Mouse (Mus musculus): ENCODE data around the gene Slc39a11.

The Slc39a11 gene

GRCm38 (mm10) chr11:113649353-113650210 is at the start of gene Slc39a11:
Gene Slc39a11, minus strand, starts transcription at chr11:113650079.
- peak; percentile 67 for DNase-seq (ENCODE audit: low spot score)

- DNase-seq (ENCODE audit: low spot score), result no peak
Observed at GRCm38 (mm10) chr11:113699643-113700042, 49.8 kb upstream of the Slc39a11 start.

GRCm38 (mm10) chr11:113698013-113698545 is 48.2 kb upstream of the Slc39a11 start:
- DNase-seq (ENCODE audit: low spot score), result no peak

- DNase-seq (ENCODE audit: low spot score), result no peak
Observed at GRCm38 (mm10) chr11:113697571-113697970, 47.7 kb upstream of the Slc39a11 start.

DNA sequence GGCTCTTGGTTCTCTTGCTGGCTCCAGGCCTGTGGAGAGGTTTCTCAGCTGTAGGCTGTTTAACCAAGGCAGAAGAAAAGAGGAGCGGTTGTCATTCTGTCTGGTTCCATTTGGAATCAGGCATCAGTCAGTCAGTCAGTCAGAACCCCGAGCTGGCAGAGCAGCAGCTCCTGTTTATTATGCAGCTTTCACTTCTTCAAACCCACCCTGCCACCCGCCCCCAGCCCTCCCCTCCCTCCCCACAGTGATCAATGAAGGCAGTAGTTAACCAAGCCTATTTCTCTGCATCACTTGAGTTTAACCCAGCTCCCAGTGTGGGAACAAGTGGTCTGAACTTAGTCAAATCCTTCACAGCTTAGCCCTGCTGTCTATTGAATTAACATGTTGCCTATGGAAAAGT is 42.0 kb upstream of the Slc39a11 start:
- DNase-seq (ENCODE audit: low spot score), result no peak

DNA sequence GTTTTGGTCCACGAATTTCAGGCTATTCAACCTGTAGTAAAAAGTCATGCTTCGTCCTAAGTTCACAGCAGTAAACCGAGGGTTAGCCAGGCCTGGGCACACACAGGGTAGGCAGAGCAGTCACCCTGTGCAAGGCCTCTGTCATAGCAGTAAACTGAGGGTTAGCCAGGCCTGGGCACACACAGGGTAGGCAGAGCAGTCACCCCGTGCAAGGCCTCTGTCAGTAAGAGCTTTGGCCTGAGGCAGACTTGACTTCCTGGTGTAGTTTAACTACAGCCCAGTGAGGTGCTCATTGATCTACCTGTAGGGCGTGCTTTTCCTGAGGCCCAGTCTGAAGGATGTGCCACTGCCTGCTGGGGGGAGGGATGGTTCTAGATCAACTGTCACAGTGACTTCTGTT is 41.4 kb upstream of the Slc39a11 start:
- no peak for DNase-seq (ENCODE audit: low spot score)

GRCm38 (mm10) chr11:113690506-113690905 is 40.6 kb upstream of the Slc39a11 start:
- DNase-seq (ENCODE audit: low spot score), result no peak

DNA sequence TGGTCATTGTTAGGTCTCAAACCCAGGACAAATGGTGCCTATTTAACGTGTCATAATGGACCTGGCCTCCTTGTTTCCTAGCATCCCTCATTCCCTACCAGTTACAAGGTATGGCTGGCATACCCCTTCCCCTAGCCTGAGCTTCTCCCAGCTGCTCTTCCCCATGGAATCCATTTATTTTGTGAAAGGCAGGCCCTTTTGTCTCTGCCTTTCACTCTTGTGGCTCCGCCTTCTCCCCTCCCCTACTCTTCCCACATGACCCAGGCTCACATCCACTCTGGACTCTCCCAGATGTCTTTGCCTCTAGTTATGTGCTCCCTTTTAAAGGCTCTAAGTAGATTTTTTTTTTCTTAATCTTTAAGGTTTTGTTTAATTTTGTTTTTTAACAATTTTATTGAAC is 37.2 kb upstream of the Slc39a11 start:
- DNase-seq (ENCODE audit: low spot score), result no peak

GRCm38 (mm10) chr11:113684707-113685426 is 35.0 kb upstream of the Slc39a11 start:
- no peak for DNase-seq (ENCODE audit: low spot score)

GRCm38 (mm10) chr11:113683957-113684706 is 34.3 kb upstream of the Slc39a11 start, which contains the start of the genes Fam104a and D11Wsu47e:
Gene Fam104a, minus strand, starts transcription at chr11:113684155.
Gene D11Wsu47e, plus strand, starts transcription at chr11:113684412.
- DNase-seq (ENCODE audit: low spot score), result peak; percentile 95

GRCm38 (mm10) chr11:113683627-113683956 is 33.7 kb upstream of the Slc39a11 start:
- DNase-seq (ENCODE audit: low spot score), result no peak

GRCm38 (mm10) chr11:113682897-113683626 is 33.2 kb upstream of the Slc39a11 start:
- peak; percentile 43 for DNase-seq (ENCODE audit: low spot score)

DNA sequence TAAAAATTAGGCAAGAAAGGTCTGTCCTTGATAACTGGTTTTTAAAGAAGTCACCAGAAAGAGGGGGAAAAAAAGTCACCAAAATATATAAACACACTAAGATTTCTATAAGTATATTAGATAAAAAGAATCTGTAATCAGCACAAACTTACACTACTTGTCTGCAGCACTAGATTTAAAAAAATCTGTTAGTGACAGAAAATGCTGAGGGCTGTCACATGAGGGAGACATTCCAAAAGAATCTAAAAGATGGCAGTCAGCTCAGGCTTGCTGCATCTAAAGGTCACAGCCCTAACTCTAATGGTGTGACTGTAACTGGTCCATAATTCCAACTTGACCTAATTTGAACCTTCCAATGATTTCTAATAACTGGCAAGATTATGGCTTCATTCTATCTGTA is 32.1 kb upstream of the Slc39a11 start:
- no peak for DNase-seq (ENCODE audit: low spot score)

DNA sequence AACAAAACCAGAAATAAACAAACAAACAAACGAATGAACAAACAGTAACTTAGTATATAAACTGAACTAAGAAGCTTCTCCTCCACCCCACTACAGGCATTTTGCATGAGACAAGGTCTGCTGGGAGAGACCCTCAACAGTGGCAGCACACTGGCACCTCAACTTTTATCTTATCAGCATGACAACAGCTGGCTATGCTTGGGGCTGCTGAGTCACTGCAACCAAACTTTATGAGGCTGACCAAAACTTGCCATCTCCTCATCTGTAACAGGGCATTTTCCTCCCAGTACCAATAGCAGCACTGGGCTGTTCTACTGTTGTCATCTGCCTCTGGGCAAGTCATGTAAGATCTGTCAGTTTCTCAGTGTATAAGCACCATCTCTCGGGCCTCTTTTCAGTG is 31.1 kb upstream of the Slc39a11 start:
- DNase-seq (ENCODE audit: low spot score), result no peak

- DNase-seq (ENCODE audit: low spot score), result peak; percentile 29
Observed at GRCm38 (mm10) chr11:113678373-113678772, 28.5 kb upstream of the Slc39a11 start.

DNA sequence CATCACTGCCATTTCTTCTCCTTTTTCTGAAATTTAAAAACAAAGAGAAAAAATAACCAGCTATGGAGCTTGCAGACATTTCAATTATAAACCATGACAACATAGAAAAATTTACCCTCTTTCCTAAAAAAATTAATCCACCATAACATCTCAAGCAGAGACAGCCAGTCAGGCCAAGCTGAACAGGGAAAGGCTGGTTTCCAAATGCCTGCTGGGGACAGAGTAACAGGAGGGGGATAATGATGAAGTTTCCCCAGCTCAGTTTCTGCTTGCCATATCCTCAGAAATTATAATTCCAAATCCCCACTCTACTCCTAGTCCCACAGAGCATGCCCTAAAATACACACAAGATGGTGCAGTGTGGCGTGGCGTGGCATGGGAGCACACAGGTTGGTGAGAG is 27.5 kb upstream of the Slc39a11 start:
- no peak for DNase-seq (ENCODE audit: low spot score)

GRCm38 (mm10) chr11:113676847-113677246 is 27.0 kb upstream of the Slc39a11 start:
- DNase-seq (ENCODE audit: low spot score), result no peak

DNA sequence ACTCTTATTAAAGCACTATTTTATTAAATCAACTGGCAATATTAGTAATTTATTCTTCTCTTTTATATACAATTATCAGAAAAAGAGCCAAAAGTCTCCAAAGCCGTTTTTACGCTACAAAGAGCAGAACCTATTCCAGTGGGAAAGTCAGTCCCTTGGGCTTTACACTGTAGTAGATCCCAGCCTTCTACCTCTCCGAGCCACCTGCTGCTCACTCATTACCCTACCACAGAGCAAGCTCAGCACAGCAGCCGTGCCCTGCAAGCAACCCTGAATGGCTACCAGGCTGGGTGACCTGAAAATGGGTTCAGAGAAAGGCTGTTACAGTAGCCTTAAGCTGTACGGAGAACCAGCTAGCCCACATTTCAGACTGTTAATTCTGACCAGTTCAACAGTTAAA is 24.7 kb upstream of the Slc39a11 start:
- DNase-seq (ENCODE audit: low spot score), result no peak

GRCm38 (mm10) chr11:113673614-113674013 is 23.7 kb upstream of the Slc39a11 start:
- no peak for DNase-seq (ENCODE audit: low spot score)

DNA sequence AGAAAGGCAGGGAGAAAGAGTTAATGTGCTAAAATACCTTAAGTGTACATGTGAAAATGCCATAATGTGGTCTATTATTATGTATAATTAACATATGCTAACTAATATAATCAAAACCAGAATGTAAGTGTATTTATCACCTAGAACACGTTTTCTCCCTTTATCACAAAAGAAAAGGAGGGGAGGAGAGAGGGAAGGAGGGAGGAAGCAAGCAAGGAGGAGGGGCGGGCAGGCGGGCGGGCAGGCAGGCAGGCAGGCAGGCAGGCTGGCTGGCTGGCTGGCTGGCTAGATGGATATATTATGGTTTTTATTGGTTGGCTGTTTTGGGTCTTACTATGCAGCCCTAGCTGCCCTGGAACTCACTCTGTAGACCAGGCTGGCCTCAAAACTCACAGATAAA is 19.8 kb upstream of the Slc39a11 start:
- no peak for DNase-seq (ENCODE audit: low spot score)

DNA sequence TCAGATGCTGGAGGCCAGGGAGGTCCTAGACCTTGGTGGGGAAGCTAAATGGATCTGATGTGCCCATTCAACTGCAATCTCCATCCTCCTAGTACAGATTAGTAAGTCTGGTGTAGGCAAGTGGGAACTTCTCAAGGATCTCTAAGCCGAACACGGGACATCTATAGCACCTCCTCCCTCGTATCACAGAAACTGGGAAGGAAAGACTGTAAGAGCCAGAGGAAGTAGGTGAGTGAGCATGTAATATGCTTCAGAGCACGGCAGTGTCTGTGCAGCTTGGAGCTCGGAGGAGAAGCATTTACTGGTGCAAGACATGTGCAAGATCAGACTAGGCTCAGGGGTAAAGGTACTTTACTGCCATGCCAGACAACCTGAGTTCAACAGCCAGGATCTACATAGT is 19.0 kb upstream of the Slc39a11 start:
- DNase-seq (ENCODE audit: low spot score), result no peak

GRCm38 (mm10) chr11:113667704-113668103 is 17.8 kb upstream of the Slc39a11 start:
- DNase-seq (ENCODE audit: low spot score), result no peak

Measured in urinary bladder, postnatal 14 days (tissue).